Mouse (Mus musculus) Patski (cell line): ENCODE results near the gene Ccdc54. TPM values are rescaled to one million over a fixed set of nuclear protein-coding genes. Genes with fewer than 3 reads are reported as not detected.

Experiments used
- ATAC-seq: fragments of 100-300 bp; one replicate; pipeline ENCODE4 v1.8.0; 2021
- CTCF ChIA-PET: fragments of 350-600 bp; sonication (Branson Sonifier 250); formaldehyde crosslinking; loops from one replicate; lab custom pipeline; 2022; ENCODE audit warnings: inconsistent platforms; lab: Charles Lee
- POLR2A ChIA-PET: fragments of 350-600 bp; sonication (Branson Sonifier 250); formaldehyde crosslinking; loops from one replicate; lab custom pipeline; 2022; ENCODE audit warnings: antibody characterized with exemption, inconsistent platforms; lab: Charles Lee
- DNase-seq: peaks from one replicate; pipeline ENCODE4 v3.0.0-alpha.2; 2011; ENCODE audit warnings: low read depth, low spot score
- H3K27me3 ChIP-seq: fragments of 371-371 bp; one replicate; pipeline ENCODE4 v1.5.1; 2021
- CTCF ChIP-seq: fragments of 100-300 bp; IDR thresholded peaks from one replicate; pipeline ENCODE4 v1.5.1; 2021
- in situ Hi-C: fragments of 300-500 bp; cut with MboI; formaldehyde crosslinking; loops from 3 replicates; pipeline ENCODE4 v1.11.1; 2018; ENCODE audit warnings: low pct_unique_long_range_greater_than_20kb, mixed read lengths
- polyA plus RNA-seq: library from polyadenylated mRNA; unstranded; gene quantifications from one replicate; pipeline ENCODE4 v1.2.3, GENCODE M21; 2021

Gene Ccdc54
- polyA plus RNA-seq, 1 experiment from 2014 or later, result not detected

DNA sequence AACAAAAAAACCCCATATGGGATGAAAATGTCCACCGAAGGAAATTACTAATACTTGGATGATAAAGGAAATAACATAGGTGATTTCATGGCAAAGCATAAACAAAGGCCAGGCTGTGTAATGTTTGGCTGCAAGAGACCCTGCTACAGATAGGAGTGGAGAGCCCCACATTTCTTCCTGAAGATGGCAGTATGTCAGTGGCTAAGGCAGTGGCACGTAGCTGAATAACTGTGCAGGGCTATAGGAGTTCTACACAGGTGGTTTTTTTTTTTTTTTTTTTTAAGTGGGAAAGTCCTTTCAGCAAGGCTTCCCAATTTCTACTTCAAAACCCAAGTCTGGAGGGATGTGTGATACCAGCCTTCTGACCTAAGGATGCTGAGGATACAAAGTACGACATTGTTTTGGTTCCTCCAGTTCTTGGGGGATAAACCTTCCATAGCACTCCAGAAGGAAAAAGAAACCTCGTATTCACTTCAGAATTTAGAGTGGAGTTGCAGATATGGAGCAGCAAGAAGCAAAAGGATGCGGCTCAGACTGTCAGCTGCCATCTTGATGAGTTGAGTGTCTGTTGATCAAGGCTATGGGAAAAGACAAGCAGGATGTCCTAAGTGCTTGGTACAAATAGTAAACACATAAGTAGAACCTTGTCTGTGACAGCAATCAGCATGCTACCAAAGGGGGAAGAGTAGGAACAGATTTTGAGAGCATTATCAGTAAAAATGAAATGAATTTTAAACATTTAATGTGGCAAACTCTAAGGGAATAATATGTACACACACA is 48.2 kb downstream of the Ccdc54 start:
- TF ChIP-seq CTCF, result peak; percentile 45
- DNase-seq (no peak), ATAC-seq (no peak)
- ChIA-PET POLR2A (no interaction called here), CTCF (no interaction called here)
- H3K27me3 ChIP-seq, result no peaks in the 10 kb centered on the region
- in situ Hi-C loops, result no loop called here

Other genes with a start within 250 kb of the Ccdc54 start
- gene Bbx, start 158.8 kb downstream of the Ccdc54 start, polyA plus RNA-seq, result 29.4 TPM